Mouse (Mus musculus) T-helper 17 cell (primary cell): ENCODE results near the gene Evi2.

ENCODE experiments used
- in situ Hi-C, 2 experiments: fragments of 300-600 bp; cut with MboI, MseI; formaldehyde crosslinking; loops; 1 replicate in 1 of 2; 2 replicates in 1 of 2; pipeline ENCODE4 v1.15.1; 2025; ENCODE audit warnings: high pct_unique_total_duplicates in 2 of 2

Evi2 gene

DNA sequence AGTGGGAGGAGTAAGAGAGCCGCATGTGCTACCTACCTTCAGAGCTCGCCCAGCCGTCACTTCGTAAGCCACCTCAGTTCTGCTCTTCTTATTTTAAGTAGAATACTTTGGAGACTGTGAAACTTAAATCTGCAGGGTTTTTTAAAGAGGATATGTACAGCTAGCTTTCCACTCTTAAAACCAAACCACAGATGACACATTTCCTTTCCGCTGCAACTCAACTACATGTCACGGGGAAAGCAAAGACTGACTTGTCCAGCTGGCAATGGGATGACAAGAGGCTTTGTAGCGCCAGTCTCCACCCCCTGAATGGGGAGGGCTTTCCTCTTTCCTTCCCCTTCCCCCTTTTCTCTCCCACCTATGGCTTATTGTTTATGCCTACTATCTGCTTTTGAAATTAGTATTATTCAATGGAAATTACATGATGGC is at the start of gene Evi2, which contains the start of gene Evi2a:
Evi2 (minus strand) TSS at position 257 of the 429 bp plus-strand sequence.
Evi2a (minus strand) TSS at position 277 of the 429 bp plus-strand sequence.
- in situ Hi-C loops = no loop called here

DNA sequence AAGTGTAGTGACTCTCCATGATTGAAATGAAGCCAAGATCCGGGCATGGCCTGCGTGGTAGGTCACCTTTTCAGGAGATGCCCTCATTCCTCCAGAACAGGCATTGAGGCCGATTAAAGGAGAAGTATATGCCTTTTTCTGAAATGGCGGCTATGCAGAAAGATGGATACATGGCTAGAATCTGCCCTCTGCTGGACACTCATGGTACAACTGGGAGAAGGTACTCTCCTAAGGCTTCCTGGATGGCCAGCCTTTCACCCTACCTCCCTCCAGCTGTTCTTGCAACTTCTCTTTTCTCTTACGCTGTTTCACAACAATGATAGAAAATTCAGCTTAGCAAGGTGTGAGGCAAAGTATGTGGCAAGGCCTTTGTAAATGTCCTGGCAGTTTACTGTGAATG is 47.4 kb upstream of the Evi2 start:
- in situ Hi-C loops = loop anchor here (10.0 to 25.0 kb wide), 2 partner anchors 93 to 335 kb away; no protein-coding TSS in a partner anchor

DNA sequence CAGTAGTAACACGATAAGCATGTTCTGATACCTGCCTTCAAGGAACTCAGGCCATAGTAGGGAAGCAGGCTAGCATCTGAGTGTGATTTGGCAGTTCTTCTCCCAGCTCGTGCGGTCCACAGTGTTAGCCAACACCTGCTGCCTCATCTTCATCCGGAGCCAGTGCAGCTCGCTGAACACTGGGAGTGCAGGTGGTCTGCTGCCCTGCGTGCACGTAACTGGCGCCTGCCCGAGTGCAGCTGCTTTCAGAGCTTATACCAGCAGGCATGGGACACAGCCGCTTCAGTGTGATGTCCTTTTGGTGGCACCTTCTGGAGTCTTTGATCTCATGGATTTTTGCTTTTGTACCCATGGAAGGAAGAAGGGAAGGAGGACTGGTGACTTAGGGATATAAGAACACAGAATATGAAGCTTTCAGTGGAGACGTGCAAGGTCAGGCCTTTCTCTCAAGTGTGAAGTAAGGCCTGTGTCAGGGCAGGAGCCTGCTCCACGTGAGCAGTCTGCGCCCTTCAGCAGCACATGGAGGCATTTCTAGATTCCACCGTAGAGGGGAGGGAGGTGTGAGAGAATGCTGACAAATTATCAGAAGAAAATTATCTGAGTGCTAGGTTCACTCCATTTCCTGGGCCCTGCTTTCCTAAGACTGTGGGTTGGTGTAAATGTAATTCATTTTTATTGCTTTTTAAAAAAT is 45.1 kb upstream of the Evi2 start:
- in situ Hi-C loops = loop anchor here (10.0 to 25.0 kb wide), 2 partner anchors 91 to 337 kb away; no protein-coding TSS in a partner anchor

DNA sequence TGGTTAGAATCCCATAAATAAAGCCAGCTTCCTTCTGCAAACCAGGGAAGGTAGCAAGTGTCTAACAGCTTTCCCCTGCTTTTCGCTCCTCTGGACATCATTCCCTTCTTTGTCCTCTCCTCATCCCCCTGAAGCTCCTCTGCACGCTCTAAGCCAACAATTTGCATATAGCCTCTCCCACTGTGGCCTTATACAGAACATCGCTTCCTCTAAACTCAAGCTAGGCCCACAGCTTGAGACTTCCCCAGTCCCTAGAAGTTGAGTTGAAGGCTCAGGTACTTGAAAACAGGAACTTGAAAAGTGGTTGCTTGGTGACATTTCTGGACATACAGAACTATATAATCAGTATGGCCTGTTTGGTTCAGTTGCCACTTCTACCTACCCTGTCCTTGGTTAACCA is 43.4 kb upstream of the Evi2 start:
- in situ Hi-C loops = loop anchor here in 1 of 2 experiments (10.0 kb wide), 1 partner anchor 89 kb away; no protein-coding TSS in a partner anchor

DNA sequence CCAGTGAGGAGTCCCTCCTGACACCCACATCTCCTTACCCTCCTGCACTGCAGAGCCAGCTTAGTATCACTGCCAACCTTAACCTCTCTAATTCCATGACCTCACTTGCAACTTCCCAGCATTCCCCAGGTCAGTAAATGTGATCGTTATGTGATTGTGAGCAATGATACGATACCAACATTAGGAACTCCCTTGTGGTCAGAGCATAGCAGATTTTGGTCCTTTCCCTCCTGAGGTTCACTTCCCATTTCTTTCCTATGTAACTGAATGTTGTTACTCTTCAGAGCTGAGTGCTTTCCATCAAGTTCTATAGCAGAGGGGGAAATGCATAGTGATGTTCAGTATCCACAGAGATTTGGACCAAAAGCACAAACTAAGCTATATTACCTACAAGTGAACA is 39.9 kb upstream of the Evi2 start:
- in situ Hi-C loops = loop anchor here in 1 of 2 experiments (10.0 kb wide), 1 partner anchor 86 kb away; no protein-coding TSS in a partner anchor

DNA sequence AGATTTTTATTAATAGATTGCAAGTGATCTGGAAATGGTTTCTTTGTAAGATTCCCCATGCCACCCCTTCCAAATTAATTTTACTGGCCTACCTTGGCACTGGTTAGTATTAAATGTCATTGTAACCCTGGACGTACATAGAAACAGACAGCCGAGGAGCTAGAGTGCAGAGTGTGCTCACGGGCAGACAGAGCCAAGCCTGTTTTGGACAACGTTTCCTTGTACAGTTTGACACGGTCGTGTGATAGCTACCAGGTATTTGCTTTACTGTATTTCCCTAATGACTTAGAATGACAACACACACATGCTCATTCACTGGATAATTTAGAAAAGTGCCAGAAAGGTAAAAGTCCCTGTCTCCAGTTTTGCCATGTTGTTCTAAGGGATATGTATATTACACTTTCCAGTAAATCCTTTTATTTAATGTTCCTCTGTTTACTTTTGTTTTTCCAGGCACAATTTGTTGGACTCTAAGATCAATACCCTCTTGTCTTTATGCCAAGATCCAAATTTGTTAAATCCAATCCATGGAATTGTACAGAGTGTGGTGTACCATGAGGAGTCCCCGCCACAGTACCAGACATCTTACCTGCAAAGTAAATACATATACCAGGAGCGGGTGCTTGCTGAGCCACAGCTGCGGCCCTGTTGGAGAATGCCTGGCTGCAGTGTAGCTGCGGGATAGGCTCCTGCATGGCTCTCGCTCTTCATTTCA is 38.0 kb upstream of the Evi2 start:
- in situ Hi-C loops = no loop called here

DNA sequence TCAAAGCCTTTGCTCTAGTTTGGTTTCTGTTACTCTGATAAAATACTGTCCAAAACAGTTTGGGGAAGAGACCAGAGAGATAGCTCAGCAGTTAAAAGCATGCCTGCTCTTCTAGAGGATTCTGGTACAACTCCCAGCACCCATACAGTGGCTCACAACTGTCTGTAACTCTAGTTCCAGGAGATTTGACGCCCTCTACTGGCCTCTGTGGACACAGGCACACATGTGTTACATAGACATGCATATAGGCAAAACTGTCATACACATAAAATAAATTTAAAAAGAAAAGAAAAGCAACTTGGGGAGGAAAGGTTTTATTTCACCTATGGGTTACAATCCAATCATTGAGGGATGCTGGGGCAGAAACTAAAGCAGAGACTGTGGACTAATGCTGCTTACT is 36.6 kb upstream of the Evi2 start:
- in situ Hi-C loops = no loop called here

DNA sequence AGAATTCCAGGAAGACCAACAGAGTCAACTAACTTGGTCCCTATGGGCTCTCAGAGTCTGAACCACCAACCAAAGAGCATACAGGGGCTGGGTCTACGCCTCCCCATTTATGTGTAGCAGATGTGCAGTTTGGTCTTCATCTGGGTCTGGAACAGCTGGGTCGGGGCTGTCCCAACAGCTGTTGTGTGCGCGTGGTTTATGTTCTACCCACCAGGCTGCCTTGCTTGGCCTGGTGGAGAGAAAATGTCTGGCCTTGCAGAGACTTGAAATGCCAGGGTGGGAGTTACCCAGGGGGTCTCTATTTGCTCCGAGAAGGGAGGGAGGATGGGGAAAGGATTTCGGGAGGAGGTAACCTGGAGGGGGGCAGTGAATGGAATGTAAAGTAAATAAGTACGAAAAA is 33.1 kb upstream of the Evi2 start:
- in situ Hi-C loops = no loop called here

DNA sequence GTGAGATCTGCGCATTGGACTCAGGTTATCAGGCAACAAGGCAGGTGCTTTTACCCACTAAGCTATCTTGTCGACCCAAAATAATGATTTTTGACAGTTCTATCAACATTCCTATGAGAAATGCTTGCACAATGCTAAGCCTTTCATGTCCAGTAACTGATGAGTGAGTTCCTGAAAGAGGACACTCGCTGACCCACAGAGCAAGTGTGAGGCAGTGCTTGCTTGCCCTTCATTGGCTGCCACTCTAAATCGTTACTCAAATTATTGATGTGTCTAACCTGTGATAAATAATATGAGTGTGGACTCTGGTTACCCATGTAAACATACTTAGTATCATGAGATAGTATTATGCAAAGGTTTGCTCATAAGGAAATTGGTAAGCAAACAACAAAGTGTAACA is 30.1 kb upstream of the Evi2 start:
- in situ Hi-C loops = no loop called here

DNA sequence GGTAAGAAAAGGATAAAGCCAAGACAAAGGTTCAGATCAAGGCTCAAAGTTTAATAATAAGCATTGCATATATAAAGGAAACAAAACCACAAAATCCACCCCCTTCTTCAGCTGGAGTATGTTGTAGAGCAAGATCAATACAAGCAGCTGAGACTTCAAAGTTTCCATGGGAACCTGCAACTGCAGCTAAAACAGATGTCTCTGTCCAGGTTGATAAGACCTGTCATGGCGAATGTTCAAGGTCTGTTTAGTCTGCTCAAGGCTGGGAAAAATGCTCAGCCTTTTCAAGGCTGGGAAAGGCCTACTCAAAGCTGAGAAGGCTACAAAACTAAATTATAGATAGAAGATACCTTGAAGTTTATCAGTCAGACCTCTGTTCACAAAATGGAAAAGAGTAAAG is 22.2 kb upstream of the Evi2 start:
- in situ Hi-C loops = loop anchor here in 1 of 2 experiments (5.0 kb wide), 1 partner anchor 55 kb away; no protein-coding TSS in a partner anchor

DNA sequence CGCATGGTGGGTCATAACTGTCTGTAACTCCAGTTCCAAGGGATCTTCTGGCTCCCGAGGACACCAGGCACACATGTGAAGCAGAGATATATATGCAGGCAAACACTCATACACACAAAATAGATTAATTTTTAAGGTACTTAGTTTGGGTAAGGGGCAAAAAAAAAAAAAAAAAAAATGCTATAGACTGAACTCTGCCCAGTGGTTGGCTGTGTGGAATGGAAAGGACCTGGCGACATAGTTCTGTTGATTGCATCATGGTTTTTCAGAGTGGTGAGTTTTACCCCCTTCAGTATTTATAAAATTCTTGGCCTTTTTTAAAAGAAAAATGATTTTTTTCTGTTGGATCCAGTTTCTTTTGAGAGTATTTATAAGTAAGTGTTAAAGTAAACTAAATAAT is 5.9 kb upstream of the Evi2 start:
- in situ Hi-C loops = no loop called here

DNA sequence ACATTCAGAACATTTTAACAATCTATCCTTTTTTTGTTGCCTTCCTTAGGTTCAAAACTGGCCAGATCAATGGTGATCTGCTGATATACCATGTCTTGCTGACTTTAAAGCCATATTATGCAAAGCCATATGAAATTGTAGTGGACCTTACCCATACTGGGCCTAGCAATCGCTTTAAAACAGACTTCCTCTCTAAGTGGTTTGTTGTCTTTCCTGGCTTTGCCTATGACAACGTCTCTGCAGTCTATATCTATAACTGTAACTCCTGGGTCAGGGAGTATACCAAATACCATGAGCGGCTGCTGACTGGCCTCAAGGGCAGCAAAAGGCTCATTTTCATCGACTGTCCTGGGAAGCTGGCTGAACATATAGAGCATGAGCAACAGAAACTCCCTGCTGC is 5.2 kb upstream of the Evi2 start:
- in situ Hi-C loops = no loop called here

DNA sequence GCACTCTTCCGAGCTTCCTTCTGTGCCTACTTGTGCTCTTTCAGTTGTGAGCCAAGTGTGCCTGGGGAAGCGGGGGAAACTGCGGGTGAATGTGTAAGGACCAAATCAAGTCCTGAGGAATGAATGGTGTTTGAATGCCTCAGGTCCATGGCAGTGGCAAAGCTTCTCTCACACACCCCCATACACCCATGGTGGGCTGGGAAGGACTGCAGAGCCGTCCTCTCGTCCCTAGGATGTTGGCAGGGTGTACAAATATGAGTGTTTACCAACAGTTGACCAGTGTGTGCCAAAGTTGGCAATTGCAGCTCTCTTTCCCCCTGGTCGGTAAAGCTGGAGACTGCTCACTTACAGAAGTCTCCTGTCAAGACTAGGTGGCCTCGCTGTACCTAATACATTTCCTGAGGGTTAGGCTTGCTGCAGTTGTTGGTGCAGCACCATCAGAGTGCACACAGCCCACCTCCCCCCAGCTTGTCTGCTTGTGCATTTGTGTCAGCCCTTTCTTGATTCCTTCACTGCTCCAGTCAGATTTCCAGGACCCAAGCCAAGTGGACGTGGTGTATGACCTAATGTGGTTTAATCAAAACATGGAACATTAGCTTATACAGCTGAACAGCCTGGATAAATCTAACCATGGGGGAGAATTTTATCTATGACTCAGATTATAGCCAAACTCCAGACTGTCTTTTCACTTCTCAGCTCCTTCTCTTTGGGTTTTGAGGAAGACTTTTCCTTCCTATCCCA is 3.7 kb upstream of the Evi2 start:
- in situ Hi-C loops = no loop called here

DNA sequence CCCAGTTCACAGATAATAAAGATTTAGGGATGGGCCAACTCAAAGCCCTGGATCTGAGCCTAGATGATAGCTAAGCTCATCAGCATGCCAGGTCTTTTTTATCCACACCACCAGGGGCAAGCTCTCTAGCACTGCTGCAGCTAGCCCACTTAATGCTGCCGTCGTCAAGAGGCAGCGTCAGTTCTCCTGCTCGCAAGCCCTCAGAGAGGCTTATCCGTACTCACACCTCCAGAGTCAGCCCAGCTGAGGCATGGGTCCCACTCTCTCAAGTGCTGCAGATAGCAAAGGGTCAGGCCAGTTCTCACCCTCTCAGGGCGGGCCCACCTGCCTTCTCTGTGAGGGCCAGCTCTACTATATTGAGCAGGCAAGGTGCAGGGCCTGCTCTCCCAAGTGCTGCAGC is 2.9 kb upstream of the Evi2 start:
- in situ Hi-C loops = no loop called here

DNA sequence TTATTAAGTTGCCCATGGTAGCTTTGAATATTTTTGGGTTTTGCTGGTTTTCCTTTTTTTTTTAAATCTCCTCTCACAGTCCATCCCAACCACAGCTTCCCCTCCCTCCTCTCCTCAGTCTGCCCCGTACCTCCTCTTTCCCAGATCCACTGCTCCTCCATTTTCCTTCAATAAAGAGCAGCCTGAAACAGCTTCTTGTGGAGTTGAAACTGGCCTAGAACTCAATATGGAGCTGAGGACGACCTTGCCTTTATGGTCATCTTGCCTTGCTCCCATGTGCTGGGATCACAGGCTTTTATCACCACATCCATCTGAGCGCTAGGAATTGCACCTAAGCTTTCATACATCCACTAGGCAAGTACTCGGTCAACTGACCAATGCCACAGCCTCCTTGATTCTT is 1.1 kb upstream of the Evi2 start:
- in situ Hi-C loops = no loop called here

DNA sequence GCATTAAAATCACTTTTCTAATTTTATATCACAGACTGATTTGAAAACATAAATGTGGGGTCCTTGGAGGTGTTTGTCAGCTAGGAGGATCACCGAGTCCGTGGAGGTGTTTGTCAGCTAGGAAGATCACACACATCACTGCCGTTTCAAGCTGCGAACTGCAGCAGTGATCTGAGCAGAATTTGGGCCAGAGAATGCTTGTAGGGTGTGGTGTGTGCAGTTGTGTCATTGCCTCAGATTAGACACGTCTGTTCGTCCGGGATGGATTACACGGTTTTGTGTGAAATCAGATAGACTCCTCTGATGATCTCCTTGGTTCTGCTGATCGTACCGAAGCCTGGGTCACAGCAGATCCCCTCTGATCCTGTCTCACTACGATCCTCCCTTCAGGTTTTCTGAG is 385 bp upstream of the Evi2 start:
- in situ Hi-C loops = no loop called here

DNA sequence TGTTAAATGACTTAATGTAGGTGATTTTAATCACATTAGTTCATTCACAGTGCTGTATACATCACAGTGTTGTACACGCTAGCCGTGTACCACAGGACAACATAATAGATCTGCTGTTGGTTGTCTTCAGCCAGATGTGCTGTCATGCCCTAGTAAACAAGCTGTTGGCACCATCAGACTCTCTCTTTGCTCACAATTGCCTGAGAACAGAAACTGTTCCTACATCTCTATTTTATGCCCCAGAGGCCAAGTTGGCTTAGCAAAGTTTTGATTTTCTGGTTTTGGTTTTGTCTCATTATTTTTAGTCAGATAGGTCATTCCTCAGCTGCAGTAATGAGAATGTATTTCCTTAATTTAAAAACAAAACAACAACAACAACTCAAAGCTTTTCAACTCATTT is 653 bp downstream of the Evi2 start:
- in situ Hi-C loops = loop anchor here in 1 of 2 experiments (10.0 kb wide), 1 partner anchor 1035 kb away; the partner anchor contains the start of genes Sarm1 and Vtn

DNA sequence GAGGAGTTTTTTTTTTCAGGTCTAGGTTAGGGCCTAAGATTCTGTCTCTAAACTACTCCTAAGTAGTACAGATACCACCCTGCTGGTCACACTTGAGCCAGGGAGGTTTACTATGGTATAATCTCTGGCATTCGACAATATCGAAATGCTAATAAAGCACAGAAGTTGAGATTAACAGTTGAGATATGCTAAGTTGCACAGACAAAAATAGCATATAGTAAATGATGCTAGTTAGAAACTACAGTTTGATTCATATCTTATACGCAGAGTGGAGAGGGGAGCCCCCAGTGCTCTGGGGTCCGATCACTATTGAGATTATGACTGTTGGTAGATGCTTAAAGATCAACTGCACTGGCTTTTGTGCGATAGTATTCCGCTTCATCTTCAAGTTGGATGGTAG is 1.2 kb downstream of the Evi2 start:
- in situ Hi-C loops = loop anchor here in 1 of 2 experiments (10.0 kb wide), 1 partner anchor 1034 kb away; the partner anchor contains the start of genes Sarm1 and Vtn

DNA sequence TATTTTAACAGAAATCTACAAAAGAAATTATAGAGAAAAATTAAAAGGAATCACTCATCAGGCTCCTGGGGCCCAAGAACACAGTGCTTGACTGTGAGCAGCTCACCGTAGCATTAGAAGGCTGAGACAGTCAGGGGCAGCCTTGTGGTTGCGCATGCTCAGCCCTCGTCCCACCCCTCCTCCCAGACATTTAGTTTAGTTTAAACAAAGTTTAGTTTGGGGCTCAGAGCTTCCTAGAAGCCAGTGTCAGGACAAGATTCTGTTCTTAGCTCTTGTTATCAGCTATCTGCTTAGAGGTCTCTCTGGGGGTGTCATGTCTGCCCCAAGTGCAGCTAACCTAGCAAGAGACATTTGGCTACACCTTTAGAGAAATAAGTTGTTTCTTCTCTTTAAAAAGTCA is 1.8 kb downstream of the Evi2 start:
- in situ Hi-C loops = loop anchor here in 1 of 2 experiments (10.0 kb wide), 1 partner anchor 1034 kb away; the partner anchor contains the start of genes Sarm1 and Vtn

DNA sequence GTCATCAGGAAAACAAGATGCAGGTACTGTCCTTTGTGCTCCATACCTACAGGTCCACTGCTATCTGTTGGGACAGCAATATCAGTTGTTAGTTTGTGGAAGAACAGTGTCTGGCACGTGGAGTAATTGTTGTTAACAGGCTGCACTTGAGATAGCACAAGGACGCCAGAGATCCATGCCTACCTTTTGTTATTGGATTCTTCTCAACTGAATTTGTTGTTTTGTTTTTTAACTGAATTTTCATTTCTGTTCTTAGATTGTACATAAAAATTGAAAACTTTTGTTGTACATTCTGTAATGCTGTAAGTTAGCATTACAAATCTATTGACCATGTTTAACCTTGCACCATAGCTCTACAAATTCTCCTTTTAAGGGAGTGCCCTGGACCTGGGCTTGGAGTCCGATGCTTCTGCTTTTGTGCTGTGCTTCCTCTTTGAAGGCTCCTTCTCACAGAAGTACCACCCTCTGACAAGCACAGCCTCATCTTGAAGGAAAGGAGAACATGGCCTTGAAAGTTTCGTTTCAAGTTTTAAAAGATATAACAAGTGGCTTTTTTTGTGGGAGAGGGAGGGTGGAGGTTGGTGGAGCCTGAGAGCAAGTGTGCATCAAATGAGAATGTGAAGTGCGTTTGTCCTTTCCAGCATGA is 2.5 kb downstream of the Evi2 start:
- in situ Hi-C loops = loop anchor here in 1 of 2 experiments (10.0 kb wide), 1 partner anchor 1033 kb away; the partner anchor contains the start of genes Sarm1 and Vtn
